Mouse (Mus musculus): Measurements from ENCODE around the gene Adi1. TPM values are rescaled to one million over a fixed set of nuclear protein-coding genes. Genes with fewer than 3 reads are reported as not detected.

Adi1 gene
- polyA plus RNA-seq (2017; shearing (Covaris generic)) = 83.4 TPM

GRCm38 (mm10) chr12:28675121-28675924 lies at the start of gene Adi1:
Adi1 (plus strand) TSS chr12:28675231.

GRCm38 (mm10) chr12:28635535-28636476 lies 39.2 kb upstream of the Adi1 start, which contains the start of gene Rps7:
Rps7 (minus strand) TSS chr12:28635953.

GRCm38 (mm10) chr12:28649141-28650110 lies 25.6 kb upstream of the Adi1 start, which contains the start of gene Rnaseh1:
Rnaseh1 (plus strand) TSS chr12:28649602.

Other genes with a start within 250 kb of the Adi1 start
- not detected for gene Dcdc2c, start 122.8 kb upstream of the Adi1 start, polyA plus RNA-seq (2017; shearing (Covaris generic))
- not detected for gene Allc, start 92.7 kb upstream of the Adi1 start, polyA plus RNA-seq (2017; shearing (Covaris generic))
- gene Colec11, start 51.9 kb upstream of the Adi1 start, polyA plus RNA-seq (2017; shearing (Covaris generic)) = not detected
- 894 TPM for gene Rps7, start 39.3 kb upstream of the Adi1 start, polyA plus RNA-seq (2017; shearing (Covaris generic))
- 46.2 TPM for gene Rnaseh1, start 25.6 kb upstream of the Adi1 start, polyA plus RNA-seq (2017; shearing (Covaris generic))
- gene Trappc12, start 75.2 kb downstream of the Adi1 start, polyA plus RNA-seq (2017; shearing (Covaris generic)) = 90.7 TPM
- gene Eipr1, start 76.6 kb downstream of the Adi1 start, polyA plus RNA-seq (2017; shearing (Covaris generic)) = 56.7 TPM

All from inflammation-experienced regulatory T-cells, adult 16 weeks (primary cell).